Mouse (Mus musculus) thymus, adult 2 months (tissue): ENCODE results near the gene Sec23b.
A peak's percentile ranks its signal among the peaks of the same experiment; 100 is the strongest.

Experiments
- CTCF ChIP-seq: fragments of 200-500 bp; IDR thresholded peaks from 2 replicates; pipeline ENCODE4 v1.5.1; 2012; ENCODE audit warnings: mild to moderate bottlenecking, control low read depth, low read length, moderate library complexity, borderline replicate concordance; ENCODE audit not compliant: control insufficient read depth, poor library complexity, insufficient read depth; ENCODE audit errors: extremely low read depth
- POLR2A ChIP-seq: fragments of 200-500 bp; IDR thresholded peaks from 2 replicates; pipeline ENCODE4 v1.6.1; 2012; ENCODE audit warnings: mild to moderate bottlenecking, low read length, control low read depth, moderate library complexity; ENCODE audit not compliant: control insufficient read depth, poor library complexity, insufficient read depth; ENCODE audit errors: extremely low read depth

GRCm38 (mm10) chr2:144526981-144527820 lies 28.8 kb upstream of the Sec23b start, which contains the start of the genes Dzank1 and Polr3f:
- TF ChIP-seq POLR2A (peak; percentile 33; the same call in 1 of the 2 replicates), CTCF (no peak)
